Mouse (Mus musculus): ENCODE results near the gene Chn2.

DNA sequence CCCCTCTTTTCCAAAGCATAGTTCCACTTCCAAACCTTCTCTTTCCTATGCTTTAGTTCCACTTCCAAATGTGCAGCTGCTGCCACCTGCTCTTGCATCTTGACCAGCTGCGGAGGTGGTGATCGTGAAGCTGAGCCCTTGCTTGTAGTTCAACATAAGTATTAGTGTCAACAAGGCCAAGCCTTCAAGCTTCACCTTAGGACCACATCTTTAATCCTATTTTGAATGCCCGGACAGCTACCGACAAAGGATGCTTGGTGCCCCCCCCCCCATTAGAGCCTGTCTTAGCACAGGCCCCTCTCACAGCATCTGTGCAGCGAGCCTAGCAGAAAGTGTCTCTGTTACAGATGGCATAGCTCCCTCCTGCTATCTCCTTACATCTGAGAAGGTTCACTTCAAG lies 238.5 kb downstream of the Chn2 start:
- TF ChIP-seq POLR2A (IDR thresholded peaks at IDR 0.05; ENCODE audit: control insufficient read depth in 1 of 2, insufficient read depth in 1 of 2, low read depth in 1 of 2, low read length in 2 of 2, poor library complexity in 1 of 2) (no peak), RCOR1 (IDR thresholded peaks at IDR 0.05; ENCODE audit: low read depth, low read length) (no peak), CTCF (IDR thresholded peaks at IDR 0.05 in 2 of 3, conservative IDR thresholded peaks at IDR 0.05 in 1 of 3; ENCODE audit: control insufficient read depth in 1 of 3, insufficient read depth in 1 of 3, low read depth in 2 of 3, low read length in 3 of 3, poor library complexity in 1 of 3, severe bottlenecking in 1 of 3) (no peak), POLR2AphosphoS2 (IDR thresholded peaks at IDR 0.05; ENCODE audit: low read length) (no peak), CHD1 (IDR thresholded peaks at IDR 0.05; ENCODE audit: low read depth, low read length) (no peak), ZMIZ1 (IDR thresholded peaks at IDR 0.05; ENCODE audit: low read depth, low read length) (no peak), TCF12 (IDR thresholded peaks at IDR 0.05; ENCODE audit: low read depth, low read length) (no peak), SMC3 (IDR thresholded peaks at IDR 0.05; ENCODE audit: low read depth, low read length) (no peak), USF1 (IDR thresholded peaks at IDR 0.05; ENCODE audit: low read depth, low read length) (no peak), EP300 (IDR thresholded peaks at IDR 0.05; ENCODE audit: low read depth in 1 of 2, low read length in 2 of 2) (no peak), GABPA (IDR thresholded peaks at IDR 0.05; ENCODE audit: low read depth, low read length) (no peak)
